Mouse (Mus musculus) T-helper 17 cell (primary cell): Measurements from ENCODE around the gene Crygb.

Experiments
- in situ Hi-C, 2 experiments: fragments of 300-600 bp; cut with MboI, MseI; formaldehyde crosslinking; loops; 1 replicate in 1 of 2; 2 replicates in 1 of 2; pipeline ENCODE4 v1.15.1; 2025; ENCODE audit warnings: high pct_unique_total_duplicates in 2 of 2

Gene Crygb

DNA sequence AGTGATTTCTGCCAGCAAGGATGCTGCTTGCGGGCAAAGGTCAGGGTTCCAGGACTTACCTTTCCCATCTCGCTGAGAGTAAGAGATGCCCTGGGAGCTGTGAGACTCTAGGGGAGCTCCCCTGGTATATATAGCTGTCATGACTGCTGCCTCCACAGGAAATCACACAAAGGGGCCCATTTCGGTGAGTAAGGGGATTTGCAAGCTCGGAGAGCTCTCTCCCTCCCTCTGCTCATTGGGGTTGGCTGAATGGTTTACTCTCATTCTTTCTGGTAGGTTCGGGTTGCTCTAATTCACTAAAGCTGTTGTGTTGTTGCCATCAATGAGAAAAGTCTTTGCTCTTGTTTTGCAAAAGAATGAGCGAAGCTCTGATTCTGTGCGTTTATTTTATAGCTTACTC lies at the start of gene Crygb:
TSS of gene Crygb (minus strand) at position 101 of the 400 bp plus-strand sequence.
- in situ Hi-C loops = no loop called here

DNA sequence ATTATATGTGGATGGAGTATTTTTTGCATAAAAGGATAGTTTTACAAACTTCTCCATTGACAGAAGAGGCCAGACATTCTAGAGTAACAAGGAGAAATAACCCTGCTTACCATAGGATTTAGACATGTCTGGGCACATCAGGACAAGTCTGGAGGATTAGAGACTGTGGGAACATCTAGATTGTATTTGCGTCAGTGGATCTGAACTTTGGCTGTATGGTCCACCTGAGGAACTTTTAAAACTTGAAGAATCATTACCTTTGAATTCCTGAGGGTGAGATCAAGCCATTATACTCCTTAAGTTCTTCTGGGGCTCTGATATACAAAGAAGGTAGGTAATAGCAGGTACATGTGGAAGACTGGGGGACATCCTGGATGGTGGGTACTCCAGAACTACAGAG lies 49.6 kb upstream of the Crygb start:
- in situ Hi-C loops = no loop called here

GRCm38 (mm10) chr1:65130226-65130625 lies 48.1 kb upstream of the Crygb start:
- in situ Hi-C loops = no loop called here

GRCm38 (mm10) chr1:65129634-65130180 lies 47.6 kb upstream of the Crygb start:
- in situ Hi-C loops = no loop called here

- in situ Hi-C loops = no loop called here
Measured at GRCm38 (mm10) chr1:65122574-65123372, 40.7 kb upstream of the Crygb start, which contains the start of gene D630023F18Rik. Gene D630023F18Rik (minus strand): TSS chr1:65123214.

GRCm38 (mm10) chr1:65119438-65119837 lies 37.4 kb upstream of the Crygb start, which contains the start of gene Gm28845:
Gene Gm28845 (minus strand): TSS chr1:65119558.
- in situ Hi-C loops = no loop called here

DNA sequence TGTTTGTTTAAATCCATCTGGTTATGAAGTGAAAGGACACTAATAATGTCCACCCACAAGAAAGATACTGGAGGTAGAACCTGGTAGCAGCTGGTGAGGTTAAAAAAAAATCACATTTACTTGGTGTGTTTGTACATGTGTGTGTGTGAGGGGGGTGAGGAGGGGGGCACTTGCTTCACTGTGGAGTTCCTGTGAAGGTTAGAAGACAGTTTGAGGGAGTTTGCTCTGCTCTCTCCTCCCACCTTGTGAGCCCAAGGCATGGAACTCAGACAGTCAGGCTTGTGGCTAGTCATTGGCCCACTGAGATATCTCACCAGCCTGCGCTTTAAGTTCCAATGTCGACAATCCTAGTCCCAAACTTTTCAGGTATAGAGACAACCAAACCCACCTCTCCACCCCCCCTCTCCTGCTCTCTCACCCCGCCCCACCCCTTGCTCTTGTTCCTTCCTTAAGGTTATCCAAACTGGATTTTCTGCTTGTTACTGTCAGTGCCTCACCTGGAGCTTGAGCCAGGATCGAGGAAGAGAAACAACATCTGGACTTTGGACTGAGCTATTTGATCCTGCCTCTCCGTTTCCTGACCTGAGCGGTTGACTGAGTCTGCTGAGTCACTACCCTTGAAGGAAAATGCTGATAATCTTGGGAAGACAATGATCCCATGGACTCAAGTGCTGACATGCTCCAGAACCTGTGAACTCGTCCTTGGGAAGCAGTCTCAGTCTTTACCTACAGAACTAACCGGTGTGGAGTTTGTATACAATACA lies 36.2 kb upstream of the Crygb start:
- in situ Hi-C loops = no loop called here

DNA sequence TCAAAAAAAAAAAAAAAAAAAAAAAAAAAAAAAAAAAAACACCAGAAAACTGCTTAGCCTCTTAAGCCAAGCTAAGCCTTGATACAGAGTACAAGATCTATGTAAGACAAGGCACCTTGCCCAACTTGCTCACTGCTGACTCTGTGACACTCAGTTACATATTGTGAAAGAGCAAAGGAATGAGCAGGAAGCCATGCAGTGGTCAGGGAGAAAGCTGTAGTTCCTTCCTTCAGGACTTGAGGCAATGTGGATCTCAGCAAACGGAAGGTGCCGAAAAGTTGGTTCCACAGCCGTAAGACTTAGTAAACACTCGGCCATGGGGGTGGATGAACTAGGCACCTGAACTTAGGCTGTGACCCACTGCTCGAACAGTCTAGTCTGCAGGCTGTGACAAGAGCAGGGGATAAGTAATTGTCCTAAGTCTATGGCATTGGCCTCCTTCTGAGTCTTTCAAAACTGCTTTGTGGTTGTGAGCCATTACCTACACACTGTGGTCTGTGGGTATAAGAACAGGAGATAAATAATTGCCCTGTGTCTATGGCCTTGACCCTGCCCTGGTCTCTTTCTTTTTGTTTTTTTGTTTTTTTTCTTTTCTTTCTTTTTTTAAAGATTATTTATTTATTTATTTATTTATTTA lies 31.6 kb upstream of the Crygb start:
- in situ Hi-C loops = no loop called here

DNA sequence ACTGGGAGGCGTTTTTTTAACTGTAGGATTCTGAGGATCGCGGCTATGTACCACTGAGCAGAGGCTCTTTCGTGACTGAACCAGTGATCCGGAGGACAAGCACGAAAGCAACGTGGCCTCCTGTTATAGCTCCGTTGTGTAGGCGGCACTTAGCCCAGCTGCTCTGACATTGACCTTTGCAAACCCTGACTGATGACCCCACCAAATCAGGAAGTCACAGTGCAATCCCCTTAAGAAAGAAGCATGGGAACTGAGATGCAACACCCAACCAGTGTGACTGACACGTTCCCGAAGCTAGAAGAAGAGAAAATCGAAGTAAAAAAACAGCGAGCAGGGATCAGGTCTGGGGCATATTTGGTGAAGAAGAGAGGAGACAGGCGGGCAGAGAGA lies 30.7 kb upstream of the Crygb start:
- in situ Hi-C loops = no loop called here

GRCm38 (mm10) chr1:65112031-65112806 lies 30.1 kb upstream of the Crygb start:
- in situ Hi-C loops = no loop called here

GRCm38 (mm10) chr1:65109756-65110435 lies 27.8 kb upstream of the Crygb start:
- in situ Hi-C loops = no loop called here

GRCm38 (mm10) chr1:65109196-65109595 lies 27.1 kb upstream of the Crygb start:
- in situ Hi-C loops = no loop called here

- in situ Hi-C loops = no loop called here
Measured at GRCm38 (mm10) chr1:65107654-65108279, 25.7 kb upstream of the Crygb start.

DNA sequence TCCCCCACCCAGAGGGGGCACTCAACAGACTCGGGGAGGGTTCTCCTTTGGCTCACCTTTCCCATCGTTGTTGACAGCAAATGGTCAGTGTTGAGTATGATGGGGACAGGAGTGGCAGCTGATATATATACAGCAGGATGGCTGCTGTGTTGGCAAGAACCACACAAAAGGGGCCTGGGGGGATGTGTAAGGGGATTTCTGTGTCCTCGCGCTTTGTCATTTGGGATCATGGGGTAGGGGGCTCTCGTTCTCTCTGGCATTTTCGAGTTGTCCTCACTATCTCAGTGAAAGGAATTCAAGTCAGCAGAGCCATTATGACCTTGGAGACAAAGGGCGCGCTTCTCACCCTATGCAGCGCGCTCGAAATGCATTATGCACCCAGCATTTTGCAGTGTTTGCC lies 21.2 kb upstream of the Crygb start, which contains the start of gene Cryga:
TSS of gene Cryga (minus strand) at position 101 of the 400 bp plus-strand sequence.
- in situ Hi-C loops = no loop called here

DNA sequence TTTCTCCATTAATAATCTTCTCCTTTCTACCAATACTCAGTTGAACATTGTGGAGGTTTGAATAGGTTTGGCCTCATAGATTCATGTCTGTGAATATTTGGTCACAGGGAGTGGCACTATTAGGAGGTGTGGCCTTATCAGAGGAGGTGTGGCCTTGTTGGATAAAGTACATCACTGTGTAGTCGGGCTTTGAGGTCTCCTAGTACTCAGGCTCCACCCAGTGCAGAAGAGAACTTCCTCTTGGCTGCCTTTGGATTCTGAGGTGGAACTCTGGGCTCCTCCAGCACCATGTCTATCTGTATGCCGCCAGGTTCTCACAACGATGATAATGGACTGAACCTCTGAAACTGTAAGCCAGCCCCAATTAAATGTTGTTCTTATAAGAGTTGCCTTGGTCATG lies 14.9 kb upstream of the Crygb start:
- in situ Hi-C loops = no loop called here

DNA sequence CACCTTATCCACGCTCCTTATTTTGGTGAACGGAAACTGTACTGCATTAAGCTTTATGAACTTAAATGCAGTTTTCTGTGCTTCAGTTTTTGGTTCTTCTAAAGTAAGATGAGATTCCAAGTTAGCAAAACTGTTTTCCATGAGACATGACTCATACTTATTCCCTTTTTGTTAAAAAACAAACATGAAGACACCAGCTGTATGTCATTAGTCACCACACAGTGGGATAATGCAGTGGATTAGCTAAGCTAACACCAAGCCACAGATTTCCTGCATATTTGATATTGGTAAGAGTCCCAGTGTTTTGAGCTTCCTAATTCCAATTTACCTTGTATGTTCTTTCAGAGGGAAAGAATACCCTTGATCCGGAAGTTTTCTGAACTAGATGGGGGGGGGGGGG lies 9.5 kb upstream of the Crygb start:
- in situ Hi-C loops = no loop called here

GRCm38 (mm10) chr1:65090370-65090769 lies 8.3 kb upstream of the Crygb start:
- in situ Hi-C loops = no loop called here

DNA sequence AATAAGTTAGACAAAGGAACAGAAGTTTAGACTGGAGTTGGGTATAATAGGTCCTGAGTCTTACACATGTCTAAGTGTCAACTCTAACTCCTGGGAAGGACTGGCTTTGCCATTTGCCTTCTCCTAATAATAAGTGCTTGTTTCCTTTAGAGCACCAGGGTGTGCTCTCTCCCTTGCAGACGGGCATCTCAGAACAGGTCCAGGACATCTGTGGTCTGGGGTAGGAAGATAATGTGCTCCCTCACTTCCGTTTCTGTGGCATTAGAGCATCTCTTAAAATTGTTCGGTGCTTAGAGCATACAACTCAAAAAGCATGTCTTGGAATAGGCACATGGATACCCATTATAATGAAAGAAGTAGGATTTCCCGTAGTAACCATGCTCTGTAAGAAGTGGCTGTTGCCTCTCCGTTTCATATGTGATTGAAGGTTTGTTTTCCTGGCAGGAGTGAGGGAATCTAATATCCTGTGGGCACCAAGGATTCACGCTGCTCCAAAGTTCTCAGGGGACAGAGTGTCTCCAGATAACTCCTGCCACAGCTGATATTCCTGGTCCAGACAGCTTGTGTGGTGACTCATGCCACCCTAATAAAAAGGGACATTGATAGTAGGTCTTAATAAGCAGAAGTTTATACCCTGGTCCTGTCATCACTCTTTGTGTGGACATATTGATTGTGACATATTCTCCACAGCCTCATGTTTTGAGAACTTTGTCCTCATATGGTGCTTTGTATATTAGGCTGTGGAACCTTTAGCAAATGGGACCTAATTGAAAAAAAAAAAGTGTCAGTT lies 6.7 kb upstream of the Crygb start:
- in situ Hi-C loops = no loop called here

DNA sequence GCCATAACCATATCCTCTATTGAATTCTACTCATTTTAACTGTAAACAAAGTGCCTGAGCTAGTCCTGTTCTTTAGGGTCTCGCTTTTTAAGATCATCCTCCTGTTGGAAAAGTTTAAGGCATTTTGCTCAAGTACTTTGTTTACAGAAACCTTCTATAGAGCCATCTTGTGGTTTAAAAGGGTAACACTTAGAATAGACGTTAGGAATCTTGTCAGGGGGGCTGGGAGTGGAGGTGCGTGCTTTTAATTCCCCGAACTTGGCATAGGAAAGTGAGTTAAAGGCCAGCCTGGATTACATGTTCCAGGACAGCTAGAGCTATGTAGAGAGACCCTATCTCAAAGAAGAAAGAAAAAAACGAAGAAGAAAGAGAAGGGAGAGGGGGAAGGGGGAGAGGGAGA lies 6.5 kb downstream of the Crygb start:
- in situ Hi-C loops = no loop called here
